Mouse (Mus musculus) stomach, embryonic 15.5 days (tissue): ENCODE measurements around the gene C87499. TPM values are rescaled to one million over a fixed set of nuclear protein-coding genes. Genes with fewer than 3 reads are reported as not detected.

Experiments used
- ATAC-seq: fragments of 200-750 bp; cut with Nextera tagmentation; 2 replicates; pipeline ENCODE4 v1.8.0; 2017; ENCODE audit warnings: low read depth, moderate number of reproducible peaks, moderate TSS enrichment; ENCODE audit not compliant: insufficient read depth, low FRiP score
- H3K27ac ChIP-seq: fragments of 300-500 bp; sonication (generic); 2 replicates; pipeline ENCODE4 v1.5.1; 2015; ENCODE audit warnings: mild to moderate bottlenecking, inconsistent platforms
- H3K27me3 ChIP-seq: fragments of 300-500 bp; sonication (generic); replicated peaks from 2 replicates; pipeline ENCODE4 v1.6.1; 2015; ENCODE audit warnings: inconsistent platforms
- H3K36me3 ChIP-seq: fragments of 300-500 bp; sonication (generic); 2 replicates; pipeline ENCODE4 v1.6.1; 2015; ENCODE audit warnings: inconsistent platforms
- H3K4me1 ChIP-seq: fragments of 300-500 bp; sonication (generic); 2 replicates; pipeline ENCODE4 v1.6.1; 2015; ENCODE audit warnings: inconsistent platforms
- H3K4me2 ChIP-seq: fragments of 300-500 bp; sonication (generic); 2 replicates; pipeline ENCODE4 v1.6.1; 2015; ENCODE audit warnings: mild to moderate bottlenecking, inconsistent platforms
- H3K4me3 ChIP-seq: fragments of 300-500 bp; sonication (generic); replicated peaks from 2 replicates; pipeline ENCODE4 v1.5.1; 2015; ENCODE audit warnings: inconsistent platforms
- H3K9ac ChIP-seq: fragments of 300-500 bp; sonication (generic); 2 replicates; pipeline ENCODE4 v1.6.1; 2015; ENCODE audit warnings: inconsistent platforms
- H3K9me3 ChIP-seq: fragments of 300-500 bp; sonication (generic); 2 replicates; pipeline ENCODE4 v1.6.1; 2016; ENCODE audit warnings: inconsistent platforms
- WGBS: fragments of 180-500 bp; shearing (Covaris S2); methylation state at CpG from one replicate; pipeline ENCODE4 v1.1.7; 2015; 5-methylcytosine and 5-hydroxymethylcytosine counted together
- polyA plus RNA-seq: library from polyadenylated mRNA; unstranded; fragments of >200 nt; fragmentation: Nextera tagmentation; extraction: Ambion mirVana; gene quantifications from 2 replicates; pipeline ENCODE4 v1.2.1, GENCODE M21; 2015

Gene C87499
- polyA plus RNA-seq = not detected in 2 replicates

- H3K4me1 ChIP-seq = no peaks in the 10 kb centered on the region
- no peaks in the 10 kb centered on the region for H3K9me3 ChIP-seq
- ATAC-seq = no peak
These were observed at the start of gene C87499 for GRCm38 (mm10) chr4:88634311-88634710. C87499 (minus strand) TSS chr4:88634411.

GRCm38 (mm10) chr4:88683812-88684211 is 49.6 kb upstream of the C87499 start, which contains the start of gene Ifna2:
Ifna2 (minus strand) TSS chr4:88683912.
- WGBS = 65% methylated on average over 1 of the region's 1 CpGs

More at GRCm38 (mm10) chr4:88634311-88634710, at the start of gene C87499:
- 89% methylated on average over 4 of the region's 4 CpGs for WGBS
- Histone ChIP-seq H3K27me3 (no peaks in the 10 kb centered on the region), H3K4me3 (no peak within 1 kb of the TSS), H3K9ac (no peak within 1 kb of the TSS), H3K36me3 (no peaks in the 10 kb centered on the region), H3K4me2 (no peak within 1 kb of the TSS), H3K27ac (no peak within 1 kb of the TSS)

GRCm38 (mm10) chr4:88681353-88681752 is 47.1 kb upstream of the C87499 start:
- H3K27ac ChIP-seq = no peak overlapping the region
- H3K4me1 ChIP-seq = no peaks in the 10 kb centered on the region
- H3K9ac ChIP-seq = no peak overlapping the region
- ATAC-seq = no peak
- no peak overlapping the region for H3K4me3 ChIP-seq
- H3K4me2 ChIP-seq = no peak overlapping the region
- 42% methylated on average over 3 of the region's 3 CpGs for WGBS
- no peaks in the 10 kb centered on the region for H3K9me3 ChIP-seq
- no peaks in the 10 kb centered on the region for H3K36me3 ChIP-seq
- no peaks in the 10 kb centered on the region for H3K27me3 ChIP-seq

More at GRCm38 (mm10) chr4:88683812-88684211, 49.6 kb upstream of the C87499 start, which contains the start of gene Ifna2:
- no peaks in the 10 kb centered on the region for H3K36me3 ChIP-seq
- H3K9ac ChIP-seq = no peak within 1 kb of the TSS
- no peak for ATAC-seq
- no peaks in the 10 kb centered on the region for H3K4me1 ChIP-seq
- H3K4me3 ChIP-seq = no peak within 1 kb of the TSS
- no peaks in the 10 kb centered on the region for H3K27me3 ChIP-seq
- H3K4me2 ChIP-seq = no peak within 1 kb of the TSS
- no peak within 1 kb of the TSS for H3K27ac ChIP-seq
- H3K9me3 ChIP-seq = no peaks in the 10 kb centered on the region

- Histone ChIP-seq H3K36me3 (no peaks in the 10 kb centered on the region), H3K4me1 (no peaks in the 10 kb centered on the region), H3K9me3 (no peaks in the 10 kb centered on the region), H3K4me2 (no peak overlapping the region), H3K27ac (no peak overlapping the region), H3K9ac (no peak overlapping the region), H3K27me3 (no peaks in the 10 kb centered on the region), H3K4me3 (no peak overlapping the region)
- 44% methylated on average over 8 of the region's 8 CpGs for WGBS
- no peak for ATAC-seq
These were observed 46.2 kb upstream of the C87499 start for GRCm38 (mm10) chr4:88680362-88680761.

- no peaks in the 10 kb centered on the region for H3K27me3 ChIP-seq
- ATAC-seq = no peak
- no peak within 1 kb of the TSS for H3K4me2 ChIP-seq
- H3K4me1 ChIP-seq = no peaks in the 10 kb centered on the region
- no peaks in the 10 kb centered on the region for H3K9me3 ChIP-seq
- H3K9ac ChIP-seq = no peak within 1 kb of the TSS
- no peak within 1 kb of the TSS for H3K4me3 ChIP-seq
- no peak within 1 kb of the TSS for H3K27ac ChIP-seq
- WGBS = 80% methylated on average over 1 of the region's 1 CpGs
- no peaks in the 10 kb centered on the region for H3K36me3 ChIP-seq
These were observed 42.6 kb upstream of the C87499 start, which contains the start of gene Ifna16 for GRCm38 (mm10) chr4:88676824-88677223. Ifna16 (minus strand) TSS chr4:88676924.

- H3K27me3 ChIP-seq = no peaks in the 10 kb centered on the region
- no peaks in the 10 kb centered on the region for H3K9me3 ChIP-seq
- no peaks in the 10 kb centered on the region for H3K4me1 ChIP-seq
- no peak for ATAC-seq
- no peaks in the 10 kb centered on the region for H3K36me3 ChIP-seq
- H3K27ac ChIP-seq = no peak overlapping the region
- 24% methylated on average over 1 of the region's 1 CpGs for WGBS
- no peak overlapping the region for H3K9ac ChIP-seq
- no peak overlapping the region for H3K4me3 ChIP-seq
- H3K4me2 ChIP-seq = no peak overlapping the region
These were observed 21.2 kb upstream of the C87499 start for GRCm38 (mm10) chr4:88655461-88655860.

- no peak for ATAC-seq
- Histone ChIP-seq H3K4me1 (no peaks in the 10 kb centered on the region), H3K36me3 (no peaks in the 10 kb centered on the region), H3K9ac (no peak overlapping the region), H3K27me3 (no peaks in the 10 kb centered on the region), H3K27ac (no peak overlapping the region), H3K9me3 (no peaks in the 10 kb centered on the region), H3K4me2 (no peak overlapping the region), H3K4me3 (no peak overlapping the region)
- 72% methylated on average over 3 of the region's 3 CpGs for whole genome bisulfite sequencing
These were observed 19.4 kb upstream of the C87499 start for GRCm38 (mm10) chr4:88653644-88654043.

GRCm38 (mm10) chr4:88644359-88644758 is 10.1 kb upstream of the C87499 start, which contains the start of gene Ifna13:
Ifna13 (minus strand) TSS chr4:88644459.
- WGBS = 44% methylated on average over 2 of the region's 2 CpGs
- H3K27me3 ChIP-seq = no peaks in the 10 kb centered on the region
- no peaks in the 10 kb centered on the region for H3K36me3 ChIP-seq
- no peak within 1 kb of the TSS for H3K4me2 ChIP-seq
- no peaks in the 10 kb centered on the region for H3K9me3 ChIP-seq
- no peak within 1 kb of the TSS for H3K4me3 ChIP-seq
- no peak within 1 kb of the TSS for H3K9ac ChIP-seq
- no peak for ATAC-seq
- no peak within 1 kb of the TSS for H3K27ac ChIP-seq
- H3K4me1 ChIP-seq = no peaks in the 10 kb centered on the region

- no peak overlapping the region for H3K4me3 ChIP-seq
- WGBS = 23% methylated on average over 2 of the region's 2 CpGs
These were observed 8.3 kb upstream of the C87499 start for GRCm38 (mm10) chr4:88642526-88642925.

GRCm38 (mm10) chr4:88641077-88641831 is 7.0 kb upstream of the C87499 start:
- ATAC-seq = peak; percentile 88
- no peaks in the 10 kb centered on the region for H3K4me1 ChIP-seq
- H3K27ac ChIP-seq = peak overlapping the region; percentile 44; the same call in 1 of the 2 replicates
- H3K4me2 ChIP-seq = peak overlapping the region; percentile 58
- 13% methylated on average over 11 of the region's 11 CpGs for WGBS
- no peaks in the 10 kb centered on the region for H3K36me3 ChIP-seq
- no peaks in the 10 kb centered on the region for H3K9me3 ChIP-seq
- peak overlapping the region; percentile 43 for H3K4me3 ChIP-seq
- no peak overlapping the region for H3K9ac ChIP-seq
- no peaks in the 10 kb centered on the region for H3K27me3 ChIP-seq

More at GRCm38 (mm10) chr4:88642526-88642925, 8.3 kb upstream of the C87499 start:
- Histone ChIP-seq H3K9ac (no peak overlapping the region), H3K9me3 (no peaks in the 10 kb centered on the region), H3K36me3 (no peaks in the 10 kb centered on the region), H3K4me2 (no peak overlapping the region), H3K4me1 (no peaks in the 10 kb centered on the region), H3K27ac (no peak overlapping the region), H3K27me3 (no peaks in the 10 kb centered on the region)
- ATAC-seq = no peak

GRCm38 (mm10) chr4:88640704-88641076 is 6.5 kb upstream of the C87499 start:
- Histone ChIP-seq H3K27me3 (no peaks in the 10 kb centered on the region), H3K27ac (no peak overlapping the region), H3K4me3 (peak overlapping the region; percentile 43), H3K4me1 (no peaks in the 10 kb centered on the region), H3K9ac (no peak overlapping the region), H3K9me3 (no peaks in the 10 kb centered on the region), H3K36me3 (no peaks in the 10 kb centered on the region), H3K4me2 (peak overlapping the region; percentile 58)
- no peak for ATAC-seq
- 58% methylated on average over 8 of the region's 8 CpGs for WGBS

- H3K27ac ChIP-seq = no peak within 1 kb of the TSS
- no peaks in the 10 kb centered on the region for H3K4me1 ChIP-seq
- ATAC-seq = no peak
- H3K4me2 ChIP-seq = no peak within 1 kb of the TSS
- no peaks in the 10 kb centered on the region for H3K36me3 ChIP-seq
- H3K4me3 ChIP-seq = no peak within 1 kb of the TSS
- no peaks in the 10 kb centered on the region for H3K9me3 ChIP-seq
- no peaks in the 10 kb centered on the region for H3K27me3 ChIP-seq
- no peak within 1 kb of the TSS for H3K9ac ChIP-seq
These were observed 30.9 kb downstream of the C87499 start, which contains the start of gene Ifna12 for GRCm38 (mm10) chr4:88603276-88603675. Ifna12 (minus strand) TSS chr4:88603376.
